Mouse (Mus musculus) 416B (cell line): ENCODE results near the gene Naaa.

Source experiments
- DNase-seq: peaks from one replicate; pipeline ENCODE4 v3.0.0; 2011; ENCODE audit warnings: low read depth

Naaa gene

DNA sequence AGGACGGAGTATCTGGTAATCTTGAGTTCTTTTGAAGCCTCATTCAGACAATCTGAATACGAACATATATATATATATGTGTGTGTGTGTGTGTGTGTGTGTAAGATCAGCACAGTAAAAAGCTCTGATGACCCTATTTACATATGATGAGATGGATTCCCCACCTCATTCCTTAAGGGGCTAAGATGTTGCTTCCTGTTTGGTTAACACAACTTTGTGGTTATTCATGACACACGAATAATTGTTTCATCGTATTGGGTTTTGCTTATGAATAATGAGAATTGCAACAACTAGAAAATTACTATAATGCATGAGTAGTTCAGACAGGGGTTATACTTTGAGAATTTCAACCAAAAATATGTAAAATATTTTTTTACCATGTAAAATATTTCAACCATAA is 62.7 kb downstream of the Naaa start, which contains the start of gene U90926:
Gene U90926 (minus strand): TSS at position 101 of the 400 bp plus-strand sequence.
- DNase-seq = no peak

DNA sequence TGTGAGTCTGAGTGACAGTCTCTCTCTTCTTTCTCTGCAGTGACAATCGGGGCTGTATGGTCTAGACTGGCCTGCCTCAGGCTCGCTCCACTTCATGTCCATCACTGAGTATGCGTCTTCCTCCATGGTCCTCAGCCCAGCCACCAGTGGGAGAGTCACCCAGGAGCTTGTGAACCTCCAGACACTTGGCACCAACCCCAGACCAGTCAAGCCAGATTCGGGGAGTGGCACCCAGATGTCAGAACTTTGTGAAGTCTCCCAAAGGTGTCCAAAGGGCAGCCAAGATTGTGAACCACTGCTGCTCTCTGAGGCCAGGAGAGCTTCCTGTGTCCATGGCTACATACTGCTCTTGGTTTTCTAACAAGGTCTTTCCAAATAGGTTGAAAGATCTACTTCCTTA is 65.7 kb downstream of the Naaa start:
- DNase-seq = no peak

- DNase-seq = no peak
These were observed 67.8 kb downstream of the Naaa start for GRCm38 (mm10) chr5:92210205-92210604.
